Mouse (Mus musculus) liver, embryonic 15.5 days (tissue): ENCODE measurements around the gene Gm5294. TPM values are rescaled to one million over a fixed set of nuclear protein-coding genes. Genes with fewer than 3 reads are reported as not detected.

Experiments used
- ATAC-seq: fragments of 200-750 bp; cut with Nextera tagmentation; 2 replicates; pipeline ENCODE4 v1.8.0; 2017; ENCODE audit warnings: moderate number of reproducible peaks, mild to moderate bottlenecking, moderate library complexity; ENCODE audit not compliant: insufficient read depth
- H3K27ac ChIP-seq: fragments of 300-500 bp; sonication (generic); replicated peaks from 2 replicates; pipeline ENCODE4 v1.5.1; 2015; ENCODE audit warnings: mild to moderate bottlenecking, inconsistent platforms
- H3K27me3 ChIP-seq: fragments of 300-500 bp; sonication (generic); 2 replicates; pipeline ENCODE4 v1.6.1; 2015; ENCODE audit warnings: mild to moderate bottlenecking, inconsistent platforms
- H3K36me3 ChIP-seq: fragments of 300-500 bp; sonication (generic); replicated peaks from 2 replicates; pipeline ENCODE4 v1.6.1; 2015; ENCODE audit warnings: moderate library complexity, mild to moderate bottlenecking, inconsistent platforms
- H3K4me1 ChIP-seq: fragments of 300-500 bp; sonication (generic); replicated peaks from 2 replicates; pipeline ENCODE4 v1.6.1; 2015; ENCODE audit warnings: inconsistent platforms
- H3K4me2 ChIP-seq: fragments of 300-500 bp; sonication (generic); 2 replicates; pipeline ENCODE4 v1.6.1; 2015; ENCODE audit warnings: moderate library complexity, mild to moderate bottlenecking, inconsistent platforms
- H3K4me3 ChIP-seq: fragments of 300-500 bp; sonication (generic); replicated peaks from 2 replicates; pipeline ENCODE4 v1.5.1; 2015; ENCODE audit warnings: mild to moderate bottlenecking, inconsistent platforms
- H3K9ac ChIP-seq: fragments of 300-500 bp; sonication (generic); 2 replicates; pipeline ENCODE4 v1.6.1; 2015; ENCODE audit warnings: moderate library complexity, mild to moderate bottlenecking, inconsistent platforms
- H3K9me3 ChIP-seq: fragments of 300-500 bp; sonication (generic); replicated peaks from 2 replicates; pipeline ENCODE4 v1.6.1; 2016; ENCODE audit warnings: inconsistent platforms
- WGBS: fragments of 180-500 bp; shearing (Covaris S2); methylation state at CpG from one replicate; pipeline ENCODE4 v1.1.7; 2015; ENCODE audit warnings: mixed read lengths; ENCODE audit not compliant: insufficient replicate concordance; 5-methylcytosine and 5-hydroxymethylcytosine counted together
- polyA plus RNA-seq: library from polyadenylated mRNA; unstranded; fragments of >200 nt; fragmentation: Nextera tagmentation; extraction: Ambion mirVana; gene quantifications from 2 replicates; pipeline ENCODE4 v1.2.1, GENCODE M21; 2015

Gene Gm5294
- polyA plus RNA-seq: not detected in 2 replicates

GRCm38 (mm10) chr5:138819780-138820179 lies at the start of gene Gm5294:
Gene Gm5294 (plus strand): TSS chr5:138820080.
- Histone ChIP-seq H3K4me2 (peak within 1 kb of the TSS; percentile 48), H3K4me3 (peak within 1 kb of the TSS; percentile 8; the same call in 1 of the 2 replicates), H3K9me3 (no peaks in the 10 kb centered on the region), H3K4me1 (peaks cover 5% of the 10 kb centered on the region; the same call in 1 of the 2 replicates), H3K27ac (no peak within 1 kb of the TSS), H3K36me3 (no peaks in the 10 kb centered on the region), H3K9ac (no peak within 1 kb of the TSS), H3K27me3 (peaks cover 58% of the 10 kb centered on the region)
- no peak for ATAC-seq
- WGBS: 13% methylated on average over 21 of the region's 21 CpGs

GRCm38 (mm10) chr5:138775096-138775495 lies 44.8 kb upstream of the Gm5294 start:
- no peak overlapping the region for H3K4me2 ChIP-seq
- no peak overlapping the region for H3K27ac ChIP-seq
- H3K4me3 ChIP-seq: no peak overlapping the region
- 0 out of 2 replicates have a peak, but pooled peaks cover 19% of the 10 kb centered on the region for H3K4me1 ChIP-seq
- no peaks in the 10 kb centered on the region for H3K27me3 ChIP-seq
- no peak overlapping the region for H3K9ac ChIP-seq
- H3K9me3 ChIP-seq: no peaks in the 10 kb centered on the region
- WGBS: 73% methylated on average over 5 of the region's 5 CpGs
- no peaks in the 10 kb centered on the region for H3K36me3 ChIP-seq
- no peak for ATAC-seq

DNA sequence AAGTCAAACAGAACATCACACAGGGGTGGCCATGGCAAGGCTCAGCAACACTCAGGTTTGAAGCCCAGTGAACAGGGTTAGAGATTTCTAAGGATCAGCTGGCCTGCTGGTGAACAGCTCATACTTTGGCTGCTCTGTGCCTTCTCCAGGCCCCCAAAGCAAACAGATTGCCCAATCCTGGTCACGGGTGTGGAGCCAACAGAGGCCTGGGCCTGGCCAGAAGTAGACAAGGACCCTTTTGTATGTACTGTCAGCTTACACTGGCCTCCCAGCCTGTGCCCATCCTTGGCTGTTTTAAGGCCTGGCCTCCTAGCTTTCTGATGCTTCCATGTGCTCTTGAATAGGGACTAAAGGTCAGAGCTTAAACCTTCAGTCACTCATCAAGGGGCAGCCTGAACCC lies 43.5 kb upstream of the Gm5294 start:
- no peak overlapping the region for H3K9ac ChIP-seq
- H3K4me2 ChIP-seq: no peak overlapping the region
- no peaks in the 10 kb centered on the region for H3K27me3 ChIP-seq
- H3K4me3 ChIP-seq: no peak overlapping the region
- no peaks in the 10 kb centered on the region for H3K36me3 ChIP-seq
- WGBS: 24% methylated on average over 1 of the region's 1 CpGs
- no peak overlapping the region for H3K27ac ChIP-seq
- H3K4me1 ChIP-seq: 0 out of 2 replicates have a peak, but pooled peaks cover 19% of the 10 kb centered on the region
- ATAC-seq: peak; percentile 44
- no peaks in the 10 kb centered on the region for H3K9me3 ChIP-seq

DNA sequence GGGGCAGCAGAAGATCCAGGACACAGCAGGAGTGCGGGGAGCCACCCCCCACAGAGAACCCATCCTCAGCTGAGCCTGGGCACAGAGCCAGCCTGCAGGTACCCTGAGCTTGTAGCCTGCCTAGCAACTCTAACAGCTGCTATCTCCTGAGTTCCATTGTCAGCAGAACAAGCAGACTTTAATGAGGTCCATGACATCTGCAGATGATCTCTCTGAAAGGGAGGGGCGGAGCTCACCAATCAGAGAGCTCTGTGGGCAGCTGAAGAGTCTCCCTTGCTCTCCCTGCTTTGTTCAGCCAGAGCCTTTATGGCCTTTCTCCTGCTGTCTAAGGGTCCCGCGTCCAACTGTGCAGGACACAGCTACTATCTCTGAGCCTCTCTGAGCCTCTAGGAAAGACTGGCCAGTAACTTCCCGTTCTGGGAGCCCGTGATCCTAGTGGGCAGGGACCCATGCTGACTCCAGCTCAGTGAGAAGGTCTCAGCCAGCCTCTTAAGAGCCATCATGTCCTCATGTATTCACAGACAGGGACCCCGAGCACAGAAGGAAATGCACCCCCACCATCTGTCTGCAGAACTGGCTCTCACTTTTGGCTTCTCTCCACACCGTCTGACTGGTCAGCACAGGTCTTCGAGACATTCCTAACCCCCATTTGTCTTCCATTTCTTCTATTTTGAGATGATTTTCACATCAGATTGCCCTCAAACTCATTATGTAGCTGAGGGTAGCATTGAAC lies 41.0 kb upstream of the Gm5294 start:
- ATAC-seq: no peak
- Histone ChIP-seq H3K4me2 (no peak overlapping the region), H3K27ac (no peak overlapping the region), H3K9me3 (no peaks in the 10 kb centered on the region), H3K4me1 (0 out of 2 replicates have a peak, but pooled peaks cover 19% of the 10 kb centered on the region), H3K27me3 (no peaks in the 10 kb centered on the region), H3K9ac (no peak overlapping the region), H3K36me3 (no peaks in the 10 kb centered on the region), H3K4me3 (no peak overlapping the region)
- 52% methylated on average over 9 of the region's 9 CpGs for WGBS

GRCm38 (mm10) chr5:138779655-138780054 lies 40.2 kb upstream of the Gm5294 start:
- Histone ChIP-seq H3K4me3 (no peak overlapping the region), H3K4me1 (0 out of 2 replicates have a peak, but pooled peaks cover 19% of the 10 kb centered on the region), H3K9ac (no peak overlapping the region), H3K27ac (no peak overlapping the region), H3K27me3 (no peaks in the 10 kb centered on the region), H3K36me3 (no peaks in the 10 kb centered on the region), H3K9me3 (no peaks in the 10 kb centered on the region), H3K4me2 (no peak overlapping the region)
- WGBS: 49% methylated on average over 3 of the region's 3 CpGs
- ATAC-seq: no peak

DNA sequence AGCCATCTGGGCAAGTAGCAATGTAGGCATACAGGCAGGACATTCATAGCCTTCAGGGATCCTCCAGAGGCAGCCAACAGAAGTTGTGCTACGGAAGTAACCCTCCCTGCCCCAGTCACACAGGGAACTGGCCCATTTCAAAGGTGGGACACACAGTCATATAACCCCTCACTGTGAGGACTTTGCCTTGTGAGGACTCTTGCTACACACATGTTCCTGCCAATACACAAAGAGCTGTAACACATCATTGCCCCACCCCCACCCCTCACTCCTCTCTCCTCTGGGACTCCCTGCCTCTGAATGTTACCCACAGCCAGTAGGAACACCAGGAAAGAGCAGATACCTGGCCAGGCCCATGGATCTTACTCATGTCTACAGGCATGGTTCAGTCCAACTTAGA lies 37.2 kb upstream of the Gm5294 start:
- Histone ChIP-seq H3K27me3 (no peaks in the 10 kb centered on the region), H3K4me1 (0 out of 2 replicates have a peak, but pooled peaks cover 8% of the 10 kb centered on the region), H3K36me3 (no peaks in the 10 kb centered on the region), H3K4me3 (no peak overlapping the region), H3K4me2 (no peak overlapping the region), H3K27ac (no peak overlapping the region), H3K9ac (no peak overlapping the region), H3K9me3 (no peaks in the 10 kb centered on the region)
- ATAC-seq: no peak
- WGBS: 79% methylated on average over 1 of the region's 1 CpGs

- 56% methylated on average over 8 of the region's 8 CpGs for WGBS
- no peak for ATAC-seq
- Histone ChIP-seq H3K4me3 (no peak overlapping the region), H3K4me1 (0 out of 2 replicates have a peak, but pooled peaks cover 8% of the 10 kb centered on the region), H3K9ac (no peak overlapping the region), H3K27me3 (no peaks in the 10 kb centered on the region), H3K27ac (no peak overlapping the region), H3K9me3 (no peaks in the 10 kb centered on the region), H3K36me3 (no peaks in the 10 kb centered on the region), H3K4me2 (no peak overlapping the region)
Observed at GRCm38 (mm10) chr5:138783181-138783580, 36.7 kb upstream of the Gm5294 start.

DNA sequence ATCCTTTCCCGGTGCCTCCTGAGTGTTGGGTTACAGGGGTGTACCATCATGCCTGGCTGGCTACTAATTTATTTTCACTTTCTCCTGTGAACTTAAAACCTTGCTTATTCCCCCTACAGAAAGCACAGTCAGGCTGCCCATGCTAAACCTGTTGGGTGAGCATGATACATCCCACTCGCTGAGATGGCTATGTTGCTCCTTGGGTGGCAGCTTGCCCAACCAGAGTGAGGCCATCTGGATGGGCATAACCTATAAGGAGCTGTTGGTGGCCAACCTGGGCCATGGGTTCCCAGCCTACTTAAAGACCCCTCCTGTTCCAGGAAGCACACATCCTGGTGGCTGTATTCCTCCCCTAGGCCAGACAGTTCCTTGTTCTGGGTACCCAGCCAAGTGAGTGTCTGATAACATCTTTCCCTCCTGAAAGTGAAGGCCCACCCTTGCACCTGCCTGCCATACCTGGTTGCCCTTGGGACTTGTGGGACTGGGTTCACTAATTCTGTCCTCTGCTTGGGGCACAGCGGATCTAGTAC lies 33.8 kb upstream of the Gm5294 start:
- no peak for ATAC-seq
- 0 out of 2 replicates have a peak, but pooled peaks cover 3% of the 10 kb centered on the region for H3K4me1 ChIP-seq
- H3K36me3 ChIP-seq: no peaks in the 10 kb centered on the region
- 74% methylated on average over 3 of the region's 3 CpGs for WGBS
- no peak overlapping the region for H3K4me2 ChIP-seq
- no peaks in the 10 kb centered on the region for H3K27me3 ChIP-seq
- no peak overlapping the region for H3K27ac ChIP-seq
- H3K9me3 ChIP-seq: no peaks in the 10 kb centered on the region
- no peak overlapping the region for H3K9ac ChIP-seq
- no peak overlapping the region for H3K4me3 ChIP-seq

DNA sequence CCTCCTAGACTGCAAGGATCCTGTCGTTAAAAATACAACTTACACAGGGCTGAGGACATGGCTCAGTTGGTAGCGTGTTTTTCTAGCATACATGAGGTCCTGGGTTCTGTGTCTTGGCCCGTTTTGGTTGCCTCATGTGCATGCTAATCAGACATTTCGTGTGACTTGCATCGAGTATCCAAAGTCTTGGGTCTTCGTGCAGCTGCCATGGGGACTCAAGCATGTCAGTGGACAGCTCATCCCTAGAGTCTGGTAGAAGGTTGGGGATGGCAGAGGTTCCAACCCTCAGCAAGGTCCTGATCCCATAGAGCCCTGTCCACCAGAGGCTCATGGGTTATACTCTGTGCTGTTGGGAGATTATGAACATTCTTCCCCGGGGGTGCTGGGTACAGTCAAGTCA lies 32.2 kb upstream of the Gm5294 start:
- Histone ChIP-seq H3K4me3 (no peak overlapping the region), H3K4me1 (0 out of 2 replicates have a peak, but pooled peaks cover 3% of the 10 kb centered on the region), H3K27me3 (no peaks in the 10 kb centered on the region), H3K4me2 (no peak overlapping the region), H3K9me3 (no peaks in the 10 kb centered on the region), H3K9ac (no peak overlapping the region), H3K36me3 (no peaks in the 10 kb centered on the region), H3K27ac (no peak overlapping the region)
- no peak for ATAC-seq
- 58% methylated on average over 7 of the region's 7 CpGs for WGBS

- 0 out of 2 replicates have a peak, but pooled peaks cover 3% of the 10 kb centered on the region for H3K4me1 ChIP-seq
- H3K9me3 ChIP-seq: no peaks in the 10 kb centered on the region
- 47% methylated on average over 11 of the region's 11 CpGs for WGBS
- no peaks in the 10 kb centered on the region for H3K36me3 ChIP-seq
- no peak overlapping the region for H3K9ac ChIP-seq
- H3K27me3 ChIP-seq: no peaks in the 10 kb centered on the region
- no peak overlapping the region for H3K4me3 ChIP-seq
- ATAC-seq: no peak
- H3K4me2 ChIP-seq: no peak overlapping the region
- no peak overlapping the region for H3K27ac ChIP-seq
Observed at GRCm38 (mm10) chr5:138788481-138789211, 31.2 kb upstream of the Gm5294 start.

DNA sequence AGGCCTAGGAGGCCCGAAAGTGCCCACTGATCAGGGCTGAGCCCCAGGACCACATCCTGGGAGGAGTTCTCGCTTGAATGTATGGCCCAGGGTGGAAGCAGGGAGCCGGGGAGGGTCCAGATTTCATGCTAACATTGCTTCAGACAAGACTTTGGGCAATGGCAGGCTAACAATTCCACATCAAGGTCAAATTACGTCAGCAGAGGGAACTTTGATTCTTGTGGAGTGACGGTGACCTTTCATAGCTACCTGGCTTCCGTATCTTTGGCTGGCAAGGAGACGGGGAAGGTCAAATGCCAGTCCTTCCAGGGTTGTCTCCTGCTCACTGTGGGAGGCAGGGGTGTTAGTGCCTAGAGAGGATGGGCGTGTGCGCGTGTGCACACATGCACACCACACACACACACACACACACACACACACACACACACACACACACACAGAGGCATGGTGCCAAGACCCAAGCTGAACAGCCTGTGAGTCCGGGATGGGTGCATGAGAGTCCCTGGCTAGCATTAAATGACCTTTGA lies 28.9 kb upstream of the Gm5294 start:
- Histone ChIP-seq H3K36me3 (no peaks in the 10 kb centered on the region), H3K4me1 (0 out of 2 replicates have a peak, but pooled peaks cover 3% of the 10 kb centered on the region), H3K27me3 (no peaks in the 10 kb centered on the region), H3K27ac (no peak overlapping the region), H3K4me3 (no peak overlapping the region), H3K9me3 (no peaks in the 10 kb centered on the region), H3K9ac (no peak overlapping the region), H3K4me2 (no peak overlapping the region)
- ATAC-seq: no peak
- WGBS: 67% methylated on average over 11 of the region's 11 CpGs
